Mouse (Mus musculus) midbrain, embryonic 14.5 days (tissue): ENCODE measurements at regions not wholly inside any gene's neighbourhood (a gene's known extent, or its start where the extent isn't known, plus 50 kb on each side); places are given as distances from the start of the nearest gene placed in this dataset.

Experiments used
- ATAC-seq: fragments of 200-750 bp; cut with Nextera tagmentation; 2 replicates; pipeline ENCODE4 v1.8.0; 2017; ENCODE audit warnings: moderate number of reproducible peaks, moderate library complexity; ENCODE audit not compliant: low FRiP score, low TSS enrichment
- DNase-seq: peaks from one replicate; pipeline ENCODE4 v3.0.0-alpha.2; 2015
- H3K27ac ChIP-seq: fragments of 300-500 bp; sonication (generic); replicated peaks from 2 replicates; pipeline ENCODE4 v1.5.1; 2014; ENCODE audit warnings: mild to moderate bottlenecking, low read depth, low read length, moderate library complexity
- H3K27me3 ChIP-seq: fragments of 300-500 bp; sonication (generic); 2 replicates; pipeline ENCODE4 v1.6.1; 2014; ENCODE audit warnings: low read length, control low read depth, mixed read lengths; ENCODE audit not compliant: control insufficient read depth, insufficient read depth
- H3K36me3 ChIP-seq: fragments of 300-500 bp; sonication (generic); 2 replicates; pipeline ENCODE4 v1.6.1; 2014; ENCODE audit warnings: low read length, control low read depth; ENCODE audit not compliant: control insufficient read depth, insufficient read depth
- H3K4me1 ChIP-seq: fragments of 300-500 bp; sonication (generic); 2 replicates; pipeline ENCODE4 v1.6.1; 2014; ENCODE audit warnings: mild to moderate bottlenecking, antibody characterized with exemption, low read length, control low read depth; ENCODE audit not compliant: control insufficient read depth, insufficient read depth
- H3K4me2 ChIP-seq: fragments of 300-500 bp; sonication (generic); 2 replicates; pipeline ENCODE4 v1.6.1; 2014; ENCODE audit warnings: mild to moderate bottlenecking, low read length, moderate library complexity
- H3K4me3 ChIP-seq: fragments of 300-500 bp; sonication (generic); replicated peaks from 2 replicates; pipeline ENCODE4 v1.5.1; 2014; ENCODE audit warnings: low read depth, low read length
- H3K9ac ChIP-seq: fragments of 300-500 bp; sonication (generic); replicated peaks from 2 replicates; pipeline ENCODE4 v1.6.1; 2014; ENCODE audit warnings: mild to moderate bottlenecking, low read length, moderate library complexity
- H3K9me3 ChIP-seq: fragments of 300-500 bp; sonication (generic); 2 replicates; pipeline ENCODE4 v1.6.1; 2016; ENCODE audit warnings: low read length, control low read depth, mixed read lengths; ENCODE audit not compliant: control insufficient read depth
- WGBS: fragments of 180-500 bp; shearing (Covaris S2); extraction: QIAGEN DNeasy Blood & Tissue Kit; methylation state at CpG from one replicate; pipeline ENCODE4 v1.1.7; 2014; 5-methylcytosine and 5-hydroxymethylcytosine counted together

DNA sequence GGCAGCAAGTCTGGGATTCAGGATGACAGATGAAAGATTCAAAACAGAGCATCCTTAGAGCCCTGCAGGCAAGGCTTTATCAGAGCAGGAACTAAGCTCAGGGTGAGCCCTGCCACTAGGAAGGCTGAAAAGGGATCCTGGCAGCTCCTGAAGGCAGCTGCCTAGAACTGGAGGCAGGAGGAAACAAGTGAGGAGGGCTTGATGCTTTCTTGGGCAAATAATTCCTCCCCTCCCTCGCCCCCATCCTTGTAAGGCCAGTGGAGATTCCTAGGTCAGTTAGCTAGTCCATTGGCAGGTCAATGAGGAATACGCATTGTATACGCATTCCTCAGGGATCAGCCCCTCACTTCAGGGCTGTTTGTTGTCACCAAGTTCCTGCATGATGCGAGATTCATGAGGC lies 54.1 kb upstream of the March10 start:
- WGBS, result 78% methylated on average over 4 of the region's 4 CpGs
- no peak overlapping the region for H3K4me3 ChIP-seq

DNA sequence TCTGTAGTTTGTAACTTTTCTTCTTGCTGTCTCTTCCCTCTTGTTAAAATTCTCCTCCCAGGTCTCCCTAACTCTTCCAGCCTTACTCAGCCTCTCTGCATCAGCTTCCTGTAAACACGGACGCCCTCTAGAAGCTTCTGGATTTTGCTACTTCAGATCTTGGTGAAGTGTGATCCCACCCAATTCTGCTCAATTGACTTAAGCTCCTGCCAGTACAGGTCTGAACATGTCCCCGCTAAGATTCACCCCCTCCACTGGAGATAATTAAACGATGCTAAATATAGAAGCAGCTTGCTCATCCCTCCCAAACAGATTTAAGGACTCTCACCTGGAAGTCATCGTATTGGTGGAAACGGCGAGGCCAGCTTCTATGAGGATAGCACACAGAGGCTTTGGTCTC lies 53.5 kb upstream of the March10 start:
- WGBS, result 81% methylated on average over 7 of the region's 7 CpGs

More for the DNA sequence above, 54.1 kb upstream of the March10 start:
- Histone ChIP-seq H3K4me1 (peaks cover 30% of the 10 kb centered on the region), H3K27me3 (peaks cover 13% of the 10 kb centered on the region), H3K27ac (no peak overlapping the region), H3K9me3 (no peaks in the 10 kb centered on the region), H3K36me3 (no peaks in the 10 kb centered on the region), H3K9ac (no peak overlapping the region), H3K4me2 (no peak overlapping the region)
- ATAC-seq (no peak), DNase-seq (no peak)

DNA sequence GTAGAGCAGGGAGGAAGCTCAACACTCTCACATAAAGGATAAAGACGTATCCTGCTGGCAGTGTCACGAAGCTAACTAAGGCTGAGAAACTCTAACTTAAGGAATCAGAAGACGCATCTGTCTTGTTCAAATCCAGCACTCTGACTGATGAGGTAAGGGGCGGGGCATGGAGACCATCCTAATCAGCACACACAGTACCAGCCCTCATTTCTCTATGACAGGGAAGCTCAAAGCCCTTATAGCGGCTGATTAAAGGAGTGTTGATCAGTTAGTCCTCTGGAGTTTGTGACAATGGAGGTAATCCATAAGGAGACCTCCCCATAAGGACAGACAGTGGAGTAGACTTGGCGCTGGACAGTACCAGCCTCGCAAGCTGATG lies 52.1 kb upstream of the March10 start:
- DNase-seq (no peak), ATAC-seq (peak; percentile 31)
- Histone ChIP-seq H3K36me3 (no peaks in the 10 kb centered on the region), H3K4me1 (peaks cover 33% of the 10 kb centered on the region), H3K27ac (peak overlapping the region; percentile 80), H3K27me3 (peaks cover 16% of the 10 kb centered on the region), H3K9ac (no peak overlapping the region), H3K4me3 (no peak overlapping the region; the same call in 1 of the 2 replicates), H3K9me3 (no peaks in the 10 kb centered on the region), H3K4me2 (peak overlapping the region; percentile 43)
- 37% methylated on average over 7 of the region's 7 CpGs for WGBS

More for the DNA sequence above, 53.5 kb upstream of the March10 start:
- no peak overlapping the region for H3K4me2 ChIP-seq
- H3K4me1 ChIP-seq, result peaks cover 32% of the 10 kb centered on the region
- no peaks in the 10 kb centered on the region for H3K36me3 ChIP-seq
- DNase-seq (no peak), ATAC-seq (no peak)
- H3K27ac ChIP-seq, result no peak overlapping the region
- H3K9ac ChIP-seq, result no peak overlapping the region
- no peak overlapping the region for H3K4me3 ChIP-seq
- H3K9me3 ChIP-seq, result no peaks in the 10 kb centered on the region
- peaks cover 13% of the 10 kb centered on the region for H3K27me3 ChIP-seq

DNA sequence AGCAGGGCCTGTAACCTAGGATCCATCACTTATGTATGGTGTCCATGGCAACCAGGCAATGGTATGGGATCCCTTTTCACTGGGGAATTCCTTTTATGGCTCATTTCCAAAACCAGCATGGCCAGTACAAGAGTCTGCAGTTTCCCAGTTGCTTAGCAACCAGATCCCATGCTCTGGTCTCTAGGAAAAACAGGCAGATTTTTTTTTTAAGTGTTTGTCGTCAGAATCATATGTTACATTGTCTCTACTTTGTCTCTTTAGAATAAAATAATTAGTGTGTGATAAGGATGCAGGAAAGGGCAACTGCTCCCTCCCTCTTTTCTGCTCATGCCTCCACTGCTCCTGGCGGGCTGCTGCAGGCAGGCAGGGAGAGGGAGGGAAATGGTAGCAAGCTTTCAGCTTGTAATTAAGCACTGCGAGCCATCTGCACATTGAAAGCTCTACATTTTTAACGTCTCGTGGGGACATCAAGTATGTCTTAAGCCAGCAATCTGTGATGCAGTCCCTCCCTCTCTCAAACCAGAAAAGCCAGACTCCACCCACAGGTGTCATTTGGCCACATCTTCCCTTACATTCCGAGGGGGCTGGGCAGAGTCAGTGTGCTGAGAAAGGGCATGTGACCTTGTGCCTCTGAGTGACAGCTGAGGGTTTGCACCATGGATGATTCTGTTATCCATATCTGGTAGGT lies 51.6 kb upstream of the March10 start:
- Histone ChIP-seq H3K27ac (peak overlapping the region; percentile 80), H3K9ac (no peak overlapping the region; the same call in 1 of the 2 replicates), H3K27me3 (peaks cover 16% of the 10 kb centered on the region), H3K4me1 (peaks cover 33% of the 10 kb centered on the region), H3K4me2 (peak overlapping the region; percentile 43), H3K36me3 (no peaks in the 10 kb centered on the region), H3K9me3 (no peaks in the 10 kb centered on the region), H3K4me3 (no peak overlapping the region; the same call in 1 of the 2 replicates)
- peak; percentile 91 for DNase-seq
- WGBS, result 1% methylated on average over 6 of the region's 6 CpGs
- ATAC-seq, result peak; percentile 84

DNA sequence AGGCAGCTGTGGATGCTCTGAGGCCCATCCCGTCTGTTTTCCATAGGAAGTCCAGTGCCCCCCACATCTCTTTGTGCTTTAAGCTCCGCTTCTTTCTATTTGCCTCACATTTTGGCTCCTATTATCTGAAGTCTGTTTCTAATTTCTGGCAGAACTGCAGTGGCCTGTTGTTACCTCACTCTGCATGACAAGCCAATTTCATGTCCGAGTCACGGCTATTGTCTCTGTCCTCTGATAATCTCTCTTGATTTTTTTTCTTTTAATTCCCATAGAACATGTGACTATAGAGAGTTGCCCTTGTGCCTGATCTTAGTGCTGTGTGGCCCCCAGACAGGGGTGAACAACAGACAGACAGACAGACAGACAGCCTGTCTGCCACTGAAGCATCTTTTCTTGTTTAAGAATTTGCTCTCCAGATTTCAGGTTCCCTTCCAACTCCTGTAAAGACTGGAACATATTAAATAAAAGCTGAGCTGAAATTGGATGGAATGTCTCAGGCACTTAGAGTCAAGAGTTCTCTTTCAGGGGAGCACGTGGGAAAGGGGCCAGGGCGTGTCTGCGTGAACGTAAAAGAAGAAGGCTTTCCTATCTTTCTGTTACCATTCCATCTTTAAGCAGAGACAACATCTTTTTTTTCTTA lies 50.9 kb upstream of the March10 start:
- peaks cover 18% of the 10 kb centered on the region for H3K27me3 ChIP-seq
- no peaks in the 10 kb centered on the region for H3K36me3 ChIP-seq
- peaks cover 33% of the 10 kb centered on the region for H3K4me1 ChIP-seq
- WGBS, result 3% methylated on average over 8 of the region's 8 CpGs
- H3K4me3 ChIP-seq, result no peak overlapping the region
- no peak overlapping the region for H3K9ac ChIP-seq
- peak overlapping the region; percentile 80 for H3K27ac ChIP-seq
- H3K4me2 ChIP-seq, result peak overlapping the region; percentile 43
- no peaks in the 10 kb centered on the region for H3K9me3 ChIP-seq
- DNase-seq (peak; percentile 42), ATAC-seq (peak; percentile 40)
